Mouse (Mus musculus) Muller cell, postnatal 12 days (primary cell): ENCODE results near the gene Cmbl.
"Not testable (repeated sequence)": the region's sequence is repeated elsewhere in the genome, so short reads cannot be mapped to it uniquely, and the experiment has no call there.

Experiments
- DNase-seq: peaks from one replicate; pipeline ENCODE4 v3.0.0-alpha.2; 2015; ENCODE audit errors: inconsistent ontology term

Gene Cmbl

GRCm38 (mm10) chr15:31542013-31542958 is 22.9 kb upstream of the Cmbl start:
- no peak for DNase-seq

- DNase-seq = no peak
Observed at GRCm38 (mm10) chr15:31543246-31543645, 21.9 kb upstream of the Cmbl start.

- DNase-seq = no peak
Observed at GRCm38 (mm10) chr15:31545058-31545457, 20.1 kb upstream of the Cmbl start.

- DNase-seq = no peak
Observed at GRCm38 (mm10) chr15:31546291-31546690, 18.9 kb upstream of the Cmbl start.

- no peak for DNase-seq
Observed at GRCm38 (mm10) chr15:31547421-31547820, 17.8 kb upstream of the Cmbl start.

- no peak for DNase-seq
Observed at GRCm38 (mm10) chr15:31550381-31550780, 14.8 kb upstream of the Cmbl start.

GRCm38 (mm10) chr15:31554855-31555254 is 10.3 kb upstream of the Cmbl start:
- DNase-seq = no peak

GRCm38 (mm10) chr15:31561390-31561789 is 3.8 kb upstream of the Cmbl start:
- DNase-seq = peak; percentile 79

GRCm38 (mm10) chr15:31561976-31562375 is 3.2 kb upstream of the Cmbl start:
- DNase-seq = no peak

GRCm38 (mm10) chr15:31562847-31563246 is 2.3 kb upstream of the Cmbl start:
- DNase-seq = no peak

- DNase-seq = no peak
Observed at GRCm38 (mm10) chr15:31563577-31564546, 1.3 kb upstream of the Cmbl start.

GRCm38 (mm10) chr15:31565786-31566185 is 597 bp downstream of the Cmbl start:
- no peak for DNase-seq

- no peak for DNase-seq
Observed at GRCm38 (mm10) chr15:31567431-31567830, 2.2 kb downstream of the Cmbl start.

- peak; percentile 58 for DNase-seq
Observed at GRCm38 (mm10) chr15:31568581-31568996, 3.4 kb downstream of the Cmbl start.

- DNase-seq = no peak
Observed at GRCm38 (mm10) chr15:31569325-31570022, 4.3 kb downstream of the Cmbl start.

- DNase-seq = no peak
Observed at GRCm38 (mm10) chr15:31570959-31571358, 5.8 kb downstream of the Cmbl start.

GRCm38 (mm10) chr15:31571906-31572722 is 6.9 kb downstream of the Cmbl start:
- peak; percentile 73 for DNase-seq

GRCm38 (mm10) chr15:31573287-31573686 is 8.1 kb downstream of the Cmbl start:
- no peak for DNase-seq

GRCm38 (mm10) chr15:31573692-31574091 is 8.5 kb downstream of the Cmbl start:
- no peak for DNase-seq

GRCm38 (mm10) chr15:31576076-31576475 is 10.9 kb downstream of the Cmbl start:
- no peak for DNase-seq

GRCm38 (mm10) chr15:31581086-31581485 is 15.9 kb downstream of the Cmbl start:
- DNase-seq = not testable (repeated sequence)
